Comparison of ENCODE assay signal across 20 mouse cellular contexts in the genomic region with DNA sequence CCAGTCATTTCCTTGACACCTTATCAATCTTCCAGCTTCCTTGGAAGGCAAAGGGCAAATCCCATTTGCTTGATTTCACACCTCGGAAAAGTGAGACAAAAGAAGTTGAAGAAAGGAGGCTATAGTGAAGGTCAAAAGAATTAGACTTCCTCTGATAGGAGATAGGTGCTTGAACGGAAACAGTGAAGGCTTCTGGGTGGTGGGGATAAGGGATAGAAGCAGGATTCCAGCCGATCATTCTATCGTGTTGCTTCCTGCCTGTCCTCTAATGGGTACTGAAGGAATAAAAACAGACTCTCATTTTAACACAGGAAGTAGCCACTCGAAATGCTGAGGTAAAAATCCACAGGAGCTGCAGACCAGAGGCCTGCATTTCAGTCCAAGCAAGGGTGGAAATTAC.
DNase-seq lines count a peak whose midpoint lies in the region; ATAC-seq lines count a peak whose summit lies in the region.
"Had no signal": no experiment of that assay in that cellular context is flagged by ENCODE, and none has a peak within 500 bp of the region (broad histone marks: within the 10 kb centered on the region; RNA-seq: fewer than 3 reads in every experiment).

No protein-coding gene starts in this region.

- H3K9me3 ChIP-seq in heart, embryonic 12.5 days (replicated peaks), result no peaks in the 10 kb centered on the region
- no peaks in the 10 kb centered on the region for H3K9me3 ChIP-seq in hindbrain, embryonic 12.5 days (replicated peaks)
- H3K9me3 ChIP-seq in hindbrain, embryonic 10.5 days, result no peaks in the 10 kb centered on the region
- no peaks in the 10 kb centered on the region for H3K9me3 ChIP-seq in midbrain, embryonic 14.5 days (ENCODE audit: control insufficient read depth, low read length)
- no peaks in the 10 kb centered on the region for H3K9me3 ChIP-seq in midbrain, embryonic 16.5 days (replicated peaks; ENCODE audit: control insufficient read depth, low read length, poor library complexity, severe bottlenecking)
- H3K9me3 ChIP-seq: forebrain, embryonic 13.5 days; limb, embryonic 15.5 days; neural tube, embryonic 15.5 days; stomach, embryonic 15.5 days had no signal

- DNase-seq in heart, postnatal 4 days, result no peak
- DNase-seq in hindbrain, embryonic 10.5 days (ENCODE audit: low spot score), result no peak
- DNase-seq in midbrain, embryonic 14.5 days, result no peak
- DNase-seq: adrenal gland, adult 2 months; cerebellum, adult 11-12 months; gastrocnemius, postnatal 36 days; kidney, adult 9 months; kidney, postnatal 14 days; left cerebral cortex, postnatal 4 days; lung, postnatal 10 days; right cerebral cortex, adult 18-20 months; thymus, postnatal 25 days had no signal

- H3K27ac ChIP-seq in heart, embryonic 12.5 days (ENCODE audit: poor library complexity, severe bottlenecking), result no peak overlapping the region
- H3K27ac ChIP-seq in hindbrain, embryonic 12.5 days, result peak overlapping the region; percentile 36
- H3K27ac ChIP-seq in hindbrain, embryonic 10.5 days, result no peak overlapping the region
- H3K27ac ChIP-seq in midbrain, embryonic 14.5 days (replicated peaks; ENCODE audit: low read depth, low read length), result 0 out of 2 replicates have a peak overlapping the region, but pooled peaks have one; percentile 16
- H3K27ac ChIP-seq in midbrain, embryonic 16.5 days (ENCODE audit: low read length), result no peak overlapping the region
- H3K27ac ChIP-seq: forebrain, embryonic 13.5 days; limb, embryonic 15.5 days; neural tube, embryonic 15.5 days; stomach, embryonic 15.5 days had no signal

- no peak overlapping the region for H3K9ac ChIP-seq in heart, embryonic 12.5 days
- H3K9ac ChIP-seq in hindbrain, embryonic 12.5 days, result no peak overlapping the region
- H3K9ac ChIP-seq in midbrain, embryonic 14.5 days (replicated peaks; ENCODE audit: low read length), result no peak overlapping the region
- no peak overlapping the region for H3K9ac ChIP-seq in midbrain, embryonic 16.5 days (ENCODE audit: low read depth, low read length)
- H3K9ac ChIP-seq: forebrain, embryonic 13.5 days; limb, embryonic 15.5 days; neural tube, embryonic 15.5 days; stomach, embryonic 15.5 days had no signal

- H3K4me3 ChIP-seq in heart, embryonic 12.5 days, result no peak overlapping the region
- no peak overlapping the region for H3K4me3 ChIP-seq in hindbrain, embryonic 12.5 days
- H3K4me3 ChIP-seq in hindbrain, embryonic 10.5 days, result no peak overlapping the region
- H3K4me3 ChIP-seq in midbrain, embryonic 14.5 days (replicated peaks; ENCODE audit: low read depth, low read length), result no peak overlapping the region
- no peak overlapping the region for H3K4me3 ChIP-seq in midbrain, embryonic 16.5 days (ENCODE audit: low read depth, low read length)
- H3K4me3 ChIP-seq: forebrain, embryonic 13.5 days; limb, embryonic 15.5 days; neural tube, embryonic 15.5 days; stomach, embryonic 15.5 days had no signal

- 9% methylated on average over 5 of the region's 5 CpGs for WGBS in heart, embryonic 12.5 days
- whole genome bisulfite sequencing in hindbrain, embryonic 12.5 days, result 34% methylated on average over 5 of the region's 5 CpGs
- 47% methylated on average over 5 of the region's 5 CpGs for WGBS in hindbrain, embryonic 10.5 days
- 35% methylated on average over 5 of the region's 5 CpGs for WGBS in midbrain, embryonic 14.5 days
- WGBS in midbrain, embryonic 16.5 days, result 42% methylated on average over 5 of the region's 5 CpGs

- peak; percentile 71 for ATAC-seq in heart, embryonic 12.5 days (ENCODE audit: insufficient number of reproducible peaks, low FRiP score)
- no peak for ATAC-seq in hindbrain, embryonic 12.5 days (ENCODE audit: low FRiP score)
- no peak for ATAC-seq in midbrain, embryonic 14.5 days (ENCODE audit: low FRiP score, low TSS enrichment)
- ATAC-seq in midbrain, embryonic 16.5 days, result no peak
- ATAC-seq: intestine, embryonic 16.5 days had no signal

- H3K4me2 ChIP-seq in heart, embryonic 12.5 days, result 0 out of 2 replicates have a peak overlapping the region, but pooled peaks have one; percentile 20
- H3K4me2 ChIP-seq in hindbrain, embryonic 12.5 days (replicated peaks), result no peak overlapping the region
- H3K4me2 ChIP-seq in midbrain, embryonic 14.5 days (ENCODE audit: low read length), result no peak overlapping the region
- H3K4me2 ChIP-seq in midbrain, embryonic 16.5 days (ENCODE audit: low read length), result no peak overlapping the region
- H3K4me2 ChIP-seq: forebrain, embryonic 13.5 days; limb, embryonic 15.5 days; neural tube, embryonic 15.5 days had no signal

- no peaks in the 10 kb centered on the region for H3K27me3 ChIP-seq in heart, embryonic 12.5 days (replicated peaks)
- H3K27me3 ChIP-seq in hindbrain, embryonic 12.5 days, result no peaks in the 10 kb centered on the region
- H3K27me3 ChIP-seq in hindbrain, embryonic 10.5 days (ENCODE audit: insufficient read depth, poor library complexity, severe bottlenecking), result no peaks in the 10 kb centered on the region
- H3K27me3 ChIP-seq in midbrain, embryonic 14.5 days (ENCODE audit: control insufficient read depth, insufficient read depth, low read length), result no peaks in the 10 kb centered on the region
- H3K27me3 ChIP-seq in midbrain, embryonic 16.5 days (ENCODE audit: control insufficient read depth, insufficient read depth, low read depth, low read length), result no peaks in the 10 kb centered on the region
- H3K27me3 ChIP-seq: limb, embryonic 15.5 days; neural tube, embryonic 15.5 days; stomach, embryonic 15.5 days had no signal

- H3K36me3 ChIP-seq in heart, embryonic 12.5 days, result no peaks in the 10 kb centered on the region
- no peaks in the 10 kb centered on the region for H3K36me3 ChIP-seq in hindbrain, embryonic 12.5 days
- H3K36me3 ChIP-seq in hindbrain, embryonic 10.5 days, result no peaks in the 10 kb centered on the region
- no peaks in the 10 kb centered on the region for H3K36me3 ChIP-seq in midbrain, embryonic 14.5 days (ENCODE audit: control insufficient read depth, insufficient read depth, low read length)
- no peaks in the 10 kb centered on the region for H3K36me3 ChIP-seq in midbrain, embryonic 16.5 days (ENCODE audit: control insufficient read depth, insufficient read depth, low read length)
- H3K36me3 ChIP-seq: limb, embryonic 15.5 days; neural tube, embryonic 15.5 days; stomach, embryonic 15.5 days had no signal

- peaks cover 12% of the 10 kb centered on the region for H3K4me1 ChIP-seq in heart, embryonic 12.5 days (replicated peaks)
- 0 out of 2 replicates have a peak, but pooled peaks cover 8% of the 10 kb centered on the region for H3K4me1 ChIP-seq in hindbrain, embryonic 12.5 days
- H3K4me1 ChIP-seq in hindbrain, embryonic 10.5 days (replicated peaks), result peaks cover 40% of the 10 kb centered on the region
- H3K4me1 ChIP-seq in midbrain, embryonic 14.5 days (ENCODE audit: control insufficient read depth, insufficient read depth, low read length), result peaks cover 24% of the 10 kb centered on the region
- H3K4me1 ChIP-seq in midbrain, embryonic 16.5 days (ENCODE audit: control insufficient read depth, insufficient read depth, low read length), result peaks cover 14% of the 10 kb centered on the region; the same call in 1 of the 2 replicates
- H3K4me1 ChIP-seq: limb, embryonic 15.5 days; stomach, embryonic 15.5 days had no signal

Comparison
In these comparisons a context has a peak if more than half of its experiments do, and no peak if none do; other contexts are left out.
1. H3K27ac ChIP-seq: peak in hindbrain, embryonic 12.5 days (single experiment) and midbrain, embryonic 14.5 days (single experiment); none in heart, embryonic 12.5 days (single experiment), hindbrain, embryonic 10.5 days (single experiment) and midbrain, embryonic 16.5 days (single experiment).